Mouse (Mus musculus) gastrocnemius, adult 2 months (tissue): ENCODE measurements around the gene Vil1. TPM values are rescaled to one million over a fixed set of nuclear protein-coding genes. Genes with fewer than 3 reads are reported as not detected.

ENCODE experiments used
- DNase-seq: peaks from one replicate; pipeline ENCODE4 v3.0.0; 2022
- H3K27ac ChIP-seq: fragments of 200-600 bp; 2 replicates; pipeline ENCODE4 v1.8.1; 2022; ENCODE audit warnings: mild to moderate bottlenecking
- H3K4me3 ChIP-seq: fragments of 200-600 bp; 2 replicates; pipeline ENCODE4 v1.8.1; 2022; ENCODE audit warnings: mild to moderate bottlenecking, moderate library complexity
- CTCF ChIP-seq: fragments of 200-600 bp; IDR thresholded peaks from 2 replicates; pipeline ENCODE4 v1.8.1; 2022; ENCODE audit warnings: antibody characterized with exemption, mild to moderate bottlenecking, moderate library complexity
- intact Hi-C: fragments of 180-260 bp; cut with DNase I; formaldehyde crosslinking; loops from one replicate; pipeline ENCODE4 v1.15.1; 2025
- microRNA-seq: library from miRNA; unstranded; fragments of <30 nt; microRNA quantifications from one replicate; pipeline ENCODE4 v1.2.0, GENCODE M21; 2021
- total RNA-seq, 2 experiments: library from RNA; stranded (reverse); gene quantifications; 2 replicates each; pipeline ENCODE4 v1.2.3; 2021

Gene Vil1
- total RNA-seq, 2 experiments from 2014 or later = not detected

DNA sequence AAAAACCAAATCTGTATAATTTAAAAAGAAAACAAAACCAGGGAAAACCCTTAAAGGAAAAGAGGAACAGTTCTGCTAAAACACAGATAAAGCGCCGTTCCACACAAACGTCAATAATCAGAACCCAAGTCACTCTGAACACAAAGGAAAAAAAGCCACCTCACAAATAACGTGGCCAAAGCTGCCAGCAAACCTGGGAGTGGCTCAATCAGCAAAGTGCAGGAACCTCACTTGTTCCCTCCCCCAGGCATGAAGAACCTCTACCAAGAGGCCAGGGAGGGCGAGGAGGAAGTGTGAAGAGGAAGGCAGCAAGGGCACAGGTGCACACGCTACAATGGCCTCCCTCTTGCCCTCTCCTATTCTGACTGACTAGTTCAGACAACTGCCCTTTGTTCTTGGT lies 26.4 kb downstream of the Vil1 start:
- no peak for DNase-seq
- Histone ChIP-seq H3K4me3 (no peak overlapping the region), H3K27ac (no peak overlapping the region)
- intact Hi-C loops = no loop called here
- no peak for TF ChIP-seq CTCF

DNA sequence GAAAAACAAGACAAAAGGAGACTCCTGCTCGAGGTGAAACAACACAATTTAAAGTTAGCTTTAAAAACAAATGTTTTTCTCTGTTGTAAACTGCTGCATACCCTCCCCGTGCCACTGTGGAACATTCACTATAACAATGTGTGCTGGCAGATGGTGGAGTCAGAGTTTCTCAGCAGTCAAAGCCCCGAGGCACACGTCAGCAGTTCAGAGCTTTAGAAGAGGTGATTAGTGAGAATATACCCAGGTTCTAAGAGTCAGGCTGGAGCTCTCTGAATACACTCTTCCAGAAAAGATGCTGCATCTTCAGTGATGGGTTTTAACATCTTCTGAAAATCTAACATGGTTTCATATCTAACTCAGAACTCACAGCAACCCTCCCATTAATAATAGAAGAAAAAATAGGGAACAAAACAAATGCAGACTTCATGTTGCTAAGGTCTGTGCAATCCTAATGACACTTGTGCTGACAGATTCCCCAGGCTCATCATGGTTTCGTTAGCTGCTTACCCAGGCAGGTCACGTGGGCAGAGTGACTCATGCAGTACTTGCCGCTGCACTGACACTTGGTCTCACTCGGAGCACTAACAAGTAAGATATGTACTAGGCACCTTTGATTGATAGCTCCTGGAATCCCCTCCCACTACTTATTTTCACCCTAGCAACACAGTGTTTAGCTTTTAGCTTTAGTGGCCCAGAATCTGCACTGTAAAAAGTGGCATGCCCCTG lies 28.7 kb downstream of the Vil1 start:
- Histone ChIP-seq H3K27ac (no peak overlapping the region), H3K4me3 (no peak overlapping the region)
- no peak for TF ChIP-seq CTCF
- peak; percentile 58 for DNase-seq
- intact Hi-C loops = no loop called here

DNA sequence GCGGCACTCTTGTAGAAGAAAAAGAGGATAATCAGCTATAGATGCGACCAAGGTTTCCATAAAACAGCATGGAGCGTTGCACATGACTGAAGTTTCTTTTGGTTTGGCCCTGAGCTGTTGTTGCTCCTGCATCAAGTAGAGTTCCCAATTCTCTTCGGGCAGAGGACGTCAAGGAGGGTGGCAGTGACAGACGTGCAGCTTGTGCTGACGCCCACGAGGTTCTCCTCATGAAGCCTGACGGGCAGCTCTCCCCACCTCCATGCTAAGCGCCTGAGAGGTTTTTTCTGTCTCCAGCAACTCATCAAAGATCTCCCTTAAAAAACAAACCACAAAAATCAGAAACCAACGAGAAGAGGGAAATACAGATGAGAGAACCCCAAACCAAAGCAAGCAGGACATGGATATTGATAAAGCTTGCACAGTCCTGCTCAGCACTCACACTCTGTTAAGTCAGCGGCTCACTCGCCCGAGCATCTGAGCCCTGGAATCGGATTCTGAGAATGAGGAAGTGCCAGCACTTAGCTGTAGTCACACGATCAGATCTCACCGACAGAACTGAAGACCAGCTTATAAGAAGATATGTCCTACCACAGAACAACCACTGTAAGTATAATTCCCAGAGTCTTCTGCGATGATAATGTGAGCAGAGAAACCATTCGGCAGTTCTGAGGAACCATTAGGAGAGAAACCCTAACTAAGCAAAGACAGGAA lies 30.1 kb downstream of the Vil1 start:
- no peak for DNase-seq
- TF ChIP-seq CTCF = no peak
- Histone ChIP-seq H3K27ac (no peak overlapping the region), H3K4me3 (no peak overlapping the region)
- intact Hi-C loops = no loop called here

DNA sequence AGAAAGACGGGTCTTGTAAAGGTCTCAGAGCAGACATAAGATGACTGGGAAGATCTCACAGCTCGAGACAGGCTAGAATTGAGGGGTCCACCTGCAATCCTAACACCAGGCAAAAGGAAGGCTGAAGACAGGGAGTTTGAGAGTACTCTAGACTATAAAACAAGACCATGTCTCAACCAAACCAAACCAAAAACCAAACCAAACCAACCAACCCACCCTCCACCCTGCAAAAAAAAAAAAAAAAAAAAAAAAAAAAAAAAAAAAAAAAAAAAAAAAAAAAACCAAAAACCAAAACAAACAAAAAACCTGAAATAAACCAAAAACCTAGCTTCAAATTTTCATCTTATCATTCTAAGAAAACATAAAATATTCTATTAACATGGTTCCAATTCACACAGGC lies 35.4 kb downstream of the Vil1 start:
- Histone ChIP-seq H3K27ac (no peak overlapping the region), H3K4me3 (no peak overlapping the region)
- TF ChIP-seq CTCF = no peak
- no peak for DNase-seq
- intact Hi-C loops = no loop called here

DNA sequence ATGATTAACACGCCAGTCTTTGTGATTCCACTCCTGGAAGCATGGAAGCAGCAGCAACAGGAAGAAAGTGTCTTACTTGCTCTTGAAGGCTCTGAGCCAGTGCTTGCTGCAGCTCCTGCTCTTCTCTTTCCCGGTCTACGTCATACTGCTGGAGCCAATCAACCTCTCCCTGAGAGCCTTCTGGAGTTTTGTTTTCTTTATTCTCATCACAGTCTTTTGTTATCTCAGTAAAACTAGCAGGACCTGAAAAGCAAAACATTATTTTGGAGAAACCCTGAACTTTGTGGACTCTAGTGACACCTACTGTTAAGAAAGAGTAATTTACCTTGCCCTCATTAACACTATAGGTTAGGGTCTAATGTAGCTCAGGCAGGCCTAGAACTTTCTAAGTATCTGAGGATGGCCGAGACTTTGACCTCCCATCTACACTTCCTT lies 43.5 kb downstream of the Vil1 start:
- DNase-seq = no peak
- Histone ChIP-seq H3K27ac (peak overlapping the region; percentile 51), H3K4me3 (no peak overlapping the region)
- intact Hi-C loops = loop anchor here (2.0 to 5.0 kb wide), 4 partner anchors 50 to 245 kb away; no protein-coding TSS in a partner anchor
- peak; percentile 80 for TF ChIP-seq CTCF

DNA sequence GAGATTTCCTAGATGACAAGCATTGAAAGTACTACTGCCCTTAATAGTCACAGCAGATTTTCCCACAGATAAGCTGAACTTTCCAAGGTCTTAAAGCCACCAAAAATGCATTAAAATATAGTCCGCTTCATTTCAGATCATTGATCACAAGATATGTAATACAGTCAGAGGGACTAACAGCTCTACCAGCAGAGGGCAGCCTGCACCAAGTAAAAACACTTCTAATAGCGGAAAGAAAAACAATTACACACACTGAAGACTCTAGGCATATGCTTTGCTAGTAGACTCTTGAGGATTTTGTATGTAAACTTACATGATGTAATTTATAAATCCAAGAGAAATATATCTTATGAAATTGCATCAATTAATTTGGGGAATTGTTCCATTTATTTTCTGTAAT lies 51.1 kb downstream of the Vil1 start:
- Histone ChIP-seq H3K4me3 (no peak overlapping the region), H3K27ac (no peak overlapping the region)
- peak; percentile 44 for DNase-seq
- intact Hi-C loops = loop anchor here (5.0 kb wide), 1 partner anchor 302 kb away; no protein-coding TSS in a partner anchor
- TF ChIP-seq CTCF = peak; percentile 86

Small RNAs within 50 kb of the gene (microRNA-seq; reads per million reads assigned to microRNA genes)
- gene Mir26b = 42,152 reads per million, percentile 97 among the genes with 10 or more reads in this experiment

Other genes starting within 250 kb of the Vil1 start
- not detected for gene Cxcr1, start 214.7 kb upstream of the Vil1 start, total RNA-seq
- gene Arpc2, start 173.3 kb upstream of the Vil1 start, total RNA-seq = 10 to 100 TPM; 58.8 to 78.5 TPM
- gene Gpbar1, start 130.8 kb upstream of the Vil1 start, total RNA-seq = not detected
- 10 to 100 TPM; 69.4 to 76.1 TPM for gene Aamp, start 124.6 kb upstream of the Vil1 start, total RNA-seq
- 10 to 100 TPM; 45.4 to 70.5 TPM for gene Pnkd, start 124.4 kb upstream of the Vil1 start, total RNA-seq
- gene Tmbim1, start 103.8 kb upstream of the Vil1 start, total RNA-seq = 10 to 100 TPM; 35.2 to 35.4 TPM
- gene Catip, start 47.3 kb upstream of the Vil1 start, total RNA-seq = under 1 TPM in 1 of 2 experiments, not detected in 1; 0.13 TPM
- gene Slc11a1, start 34.2 kb upstream of the Vil1 start, total RNA-seq = 1 to 10 TPM; 3.8 to 5.6 TPM
- 100 to 1,000 TPM in 1 of 2 experiments, 10 to 100 TPM in 1; 92.2 to 111 TPM for gene Ctdsp1, start 17.9 kb upstream of the Vil1 start, total RNA-seq
- gene Cnot9, start 96.7 kb downstream of the Vil1 start, total RNA-seq = 10 to 100 TPM; 12.0 to 16.3 TPM
- gene Plcd4, start 133.5 kb downstream of the Vil1 start, total RNA-seq = 100 to 1,000 TPM in 1 of 2 experiments, 10 to 100 TPM in 1; 67.8 to 126 TPM
- gene Usp37, start 134.9 kb downstream of the Vil1 start, total RNA-seq = 1 to 10 TPM; 8.7 to 9.0 TPM
- gene Zfp142, start 178.9 kb downstream of the Vil1 start, total RNA-seq = 10 to 100 TPM in 1 of 2 experiments, 1 to 10 TPM in 1; 8.1 to 15.5 TPM
- gene Bcs1l, start 178.9 kb downstream of the Vil1 start, total RNA-seq = 10 to 100 TPM; 16.9 to 26.2 TPM
- gene Rnf25, start 192.0 kb downstream of the Vil1 start, total RNA-seq = 10 to 100 TPM; 18.9 to 20.2 TPM
- gene Stk36, start 192.1 kb downstream of the Vil1 start, total RNA-seq = under 1 TPM; 0.17 to 0.20 TPM